Mouse (Mus musculus) neural tube, embryonic 13.5 days (tissue): ENCODE measurements at regions not wholly inside any gene's neighbourhood (a gene's known extent, or its start where the extent isn't known, plus 50 kb on each side); places are given as distances from the start of the nearest gene placed in this dataset.

ENCODE experiments used
- ATAC-seq: fragments of 200-750 bp; cut with Nextera tagmentation; 2 replicates; pipeline ENCODE4 v1.8.0; 2017; ENCODE audit warnings: low read depth, mild to moderate bottlenecking, moderate TSS enrichment, moderate library complexity
- H3K27ac ChIP-seq: fragments of 300-500 bp; sonication (generic); replicated peaks from 2 replicates; pipeline ENCODE4 v1.5.1; 2015; ENCODE audit warnings: moderate library complexity, mild to moderate bottlenecking, inconsistent platforms
- H3K27me3 ChIP-seq: fragments of 300-500 bp; sonication (generic); 2 replicates; pipeline ENCODE4 v1.6.1; 2015; ENCODE audit warnings: mild to moderate bottlenecking, inconsistent platforms
- H3K36me3 ChIP-seq: fragments of 300-500 bp; sonication (generic); 2 replicates; pipeline ENCODE4 v1.6.1; 2015; ENCODE audit warnings: mild to moderate bottlenecking, inconsistent platforms
- H3K4me1 ChIP-seq: fragments of 300-500 bp; sonication (generic); replicated peaks from 2 replicates; pipeline ENCODE4 v1.6.1; 2015; ENCODE audit warnings: inconsistent platforms
- H3K4me2 ChIP-seq: fragments of 300-500 bp; sonication (generic); 2 replicates; pipeline ENCODE4 v1.6.1; 2015; ENCODE audit warnings: inconsistent platforms, mild to moderate bottlenecking, moderate library complexity
- H3K4me3 ChIP-seq: fragments of 300-500 bp; sonication (generic); 2 replicates; pipeline ENCODE4 v1.5.1; 2015; ENCODE audit warnings: mild to moderate bottlenecking, inconsistent platforms
- H3K9ac ChIP-seq: fragments of 300-500 bp; sonication (generic); 2 replicates; pipeline ENCODE4 v1.6.1; 2015; ENCODE audit warnings: moderate library complexity, mild to moderate bottlenecking, inconsistent platforms
- H3K9me3 ChIP-seq: fragments of 300-500 bp; sonication (generic); 2 replicates; pipeline ENCODE4 v1.6.1; 2016; ENCODE audit warnings: inconsistent platforms
- WGBS: fragments of 180-500 bp; shearing (Covaris S2); methylation state at CpG from one replicate; pipeline ENCODE4 v1.1.7; 2015; 5-methylcytosine and 5-hydroxymethylcytosine counted together

GRCm38 (mm10) chr1:35331602-35332339 is 482.0 kb downstream of the Plekhb2 start:
- no peaks in the 10 kb centered on the region for H3K4me1 ChIP-seq
- no peak overlapping the region for H3K9ac ChIP-seq
- ATAC-seq = no peak
- H3K4me3 ChIP-seq = no peak overlapping the region
- WGBS = 87% methylated on average over 9 of the region's 9 CpGs
- no peak overlapping the region for H3K27ac ChIP-seq
- no peaks in the 10 kb centered on the region for H3K9me3 ChIP-seq
- H3K27me3 ChIP-seq = no peaks in the 10 kb centered on the region
- H3K36me3 ChIP-seq = no peaks in the 10 kb centered on the region
- H3K4me2 ChIP-seq = no peak overlapping the region

- Histone ChIP-seq H3K27ac (no peak overlapping the region), H3K4me1 (no peaks in the 10 kb centered on the region), H3K4me3 (no peak overlapping the region), H3K4me2 (no peak overlapping the region), H3K36me3 (no peaks in the 10 kb centered on the region), H3K9ac (no peak overlapping the region), H3K27me3 (no peaks in the 10 kb centered on the region), H3K9me3 (no peaks in the 10 kb centered on the region)
- WGBS = 87% methylated on average over 2 of the region's 2 CpGs
- no peak for ATAC-seq
Observed at GRCm38 (mm10) chr1:35332340-35332684, 482.5 kb downstream of the Plekhb2 start.

GRCm38 (mm10) chr1:35337647-35338046 is 487.9 kb downstream of the Plekhb2 start:
- ATAC-seq = no peak
- Histone ChIP-seq H3K36me3 (no peaks in the 10 kb centered on the region), H3K4me3 (no peak overlapping the region), H3K9ac (no peak overlapping the region), H3K27me3 (no peaks in the 10 kb centered on the region), H3K9me3 (no peaks in the 10 kb centered on the region), H3K4me1 (no peaks in the 10 kb centered on the region), H3K27ac (no peak overlapping the region), H3K4me2 (no peak overlapping the region)
- 93% methylated on average over 3 of the region's 3 CpGs for WGBS

GRCm38 (mm10) chr1:35338184-35338583 is 488.4 kb downstream of the Plekhb2 start:
- 84% methylated on average over 3 of the region's 3 CpGs for WGBS
- H3K9me3 ChIP-seq = no peaks in the 10 kb centered on the region
- no peak for ATAC-seq

GRCm38 (mm10) chr1:35344539-35344938 is 494.8 kb downstream of the Plekhb2 start:
- no peak overlapping the region for H3K9ac ChIP-seq
- no peak overlapping the region for H3K27ac ChIP-seq
- no peaks in the 10 kb centered on the region for H3K36me3 ChIP-seq
- no peaks in the 10 kb centered on the region for H3K4me1 ChIP-seq
- no peak overlapping the region for H3K4me2 ChIP-seq
- ATAC-seq = no peak
- H3K9me3 ChIP-seq = no peaks in the 10 kb centered on the region
- H3K27me3 ChIP-seq = no peaks in the 10 kb centered on the region
- WGBS = 31% methylated on average over 1 of the region's 1 CpGs
- H3K4me3 ChIP-seq = no peak overlapping the region

More at GRCm38 (mm10) chr1:35338184-35338583, 488.4 kb downstream of the Plekhb2 start:
- no peaks in the 10 kb centered on the region for H3K27me3 ChIP-seq
- no peaks in the 10 kb centered on the region for H3K36me3 ChIP-seq
- no peak overlapping the region for H3K9ac ChIP-seq
- no peak overlapping the region for H3K27ac ChIP-seq
- H3K4me1 ChIP-seq = no peaks in the 10 kb centered on the region
- no peak overlapping the region for H3K4me3 ChIP-seq
- H3K4me2 ChIP-seq = no peak overlapping the region

GRCm38 (mm10) chr1:35348294-35348693 is 498.5 kb downstream of the Plekhb2 start:
- no peaks in the 10 kb centered on the region for H3K36me3 ChIP-seq
- WGBS = 64% methylated on average over 4 of the region's 4 CpGs
- no peak overlapping the region for H3K4me3 ChIP-seq
- H3K27ac ChIP-seq = no peak overlapping the region
- H3K4me1 ChIP-seq = no peaks in the 10 kb centered on the region
- H3K27me3 ChIP-seq = no peaks in the 10 kb centered on the region
- 0 out of 2 replicates have a peak, but pooled peaks cover 5% of the 10 kb centered on the region for H3K9me3 ChIP-seq
- no peak overlapping the region for H3K9ac ChIP-seq
- no peak for ATAC-seq
- H3K4me2 ChIP-seq = no peak overlapping the region

GRCm38 (mm10) chr1:35358981-35359380 is 509.2 kb downstream of the Plekhb2 start:
- no peak overlapping the region for H3K4me2 ChIP-seq
- no peak overlapping the region for H3K9ac ChIP-seq
- no peaks in the 10 kb centered on the region for H3K27me3 ChIP-seq
- no peak for ATAC-seq
- no peaks in the 10 kb centered on the region for H3K9me3 ChIP-seq
- WGBS = 53% methylated on average over 5 of the region's 5 CpGs
- no peak overlapping the region for H3K4me3 ChIP-seq
- no peaks in the 10 kb centered on the region for H3K4me1 ChIP-seq
- H3K36me3 ChIP-seq = no peaks in the 10 kb centered on the region
- H3K27ac ChIP-seq = no peak overlapping the region

- no peak overlapping the region for H3K4me3 ChIP-seq
- H3K27ac ChIP-seq = no peak overlapping the region
- no peak overlapping the region for H3K9ac ChIP-seq
- H3K4me1 ChIP-seq = no peaks in the 10 kb centered on the region
- no peaks in the 10 kb centered on the region for H3K36me3 ChIP-seq
- H3K27me3 ChIP-seq = no peaks in the 10 kb centered on the region
- no peak for ATAC-seq
- no peak overlapping the region for H3K4me2 ChIP-seq
- WGBS = 93% methylated on average over 3 of the region's 3 CpGs
- H3K9me3 ChIP-seq = no peaks in the 10 kb centered on the region
Observed at GRCm38 (mm10) chr1:35361465-35361864, 511.7 kb downstream of the Plekhb2 start.

- H3K36me3 ChIP-seq = no peaks in the 10 kb centered on the region
- 40% methylated on average over 3 of the region's 3 CpGs for WGBS
- no peak for ATAC-seq
- no peak overlapping the region for H3K27ac ChIP-seq
- no peaks in the 10 kb centered on the region for H3K4me1 ChIP-seq
- H3K4me3 ChIP-seq = no peak overlapping the region
- H3K9ac ChIP-seq = no peak overlapping the region
- no peaks in the 10 kb centered on the region for H3K9me3 ChIP-seq
- H3K4me2 ChIP-seq = no peak overlapping the region
- no peaks in the 10 kb centered on the region for H3K27me3 ChIP-seq
Observed at GRCm38 (mm10) chr1:35362836-35363235, 513.1 kb downstream of the Plekhb2 start.

- Histone ChIP-seq H3K27me3 (no peaks in the 10 kb centered on the region), H3K36me3 (no peaks in the 10 kb centered on the region), H3K9ac (no peak overlapping the region), H3K27ac (no peak overlapping the region), H3K4me1 (no peaks in the 10 kb centered on the region), H3K9me3 (no peaks in the 10 kb centered on the region), H3K4me2 (no peak overlapping the region), H3K4me3 (no peak overlapping the region)
- no peak for ATAC-seq
- 79% methylated on average over 2 of the region's 2 CpGs for WGBS
Observed at GRCm38 (mm10) chr1:35366559-35366958, 516.8 kb downstream of the Plekhb2 start.

GRCm38 (mm10) chr1:35372751-35373150 is 523.0 kb downstream of the Plekhb2 start:
- no peak overlapping the region for H3K9ac ChIP-seq
- no peak for ATAC-seq
- WGBS = 80% methylated on average over 4 of the region's 4 CpGs
- no peaks in the 10 kb centered on the region for H3K9me3 ChIP-seq
- H3K4me2 ChIP-seq = no peak overlapping the region
- H3K27me3 ChIP-seq = no peaks in the 10 kb centered on the region
- no peak overlapping the region for H3K27ac ChIP-seq
- H3K4me1 ChIP-seq = no peaks in the 10 kb centered on the region
- no peaks in the 10 kb centered on the region for H3K36me3 ChIP-seq
- H3K4me3 ChIP-seq = no peak overlapping the region

GRCm38 (mm10) chr1:35380633-35381385 is 531.0 kb downstream of the Plekhb2 start:
- Histone ChIP-seq H3K4me1 (peaks cover 8% of the 10 kb centered on the region; the same call in 1 of the 2 replicates), H3K9me3 (no peaks in the 10 kb centered on the region), H3K36me3 (no peaks in the 10 kb centered on the region), H3K27ac (no peak overlapping the region), H3K4me2 (no peak overlapping the region), H3K27me3 (no peaks in the 10 kb centered on the region), H3K9ac (no peak overlapping the region), H3K4me3 (no peak overlapping the region)
- ATAC-seq = no peak
- WGBS = 73% methylated on average over 11 of the region's 11 CpGs
